Mouse (Mus musculus): ENCODE measurements around the gene Stard10.
A peak's percentile ranks its signal among the peaks of the same experiment; 100 is the strongest.

- peak; percentile 57; the same call in 1 of the 2 replicates for TF ChIP-seq CTCF (IDR thresholded peaks at IDR 0.05; ENCODE audit: extremely low read depth, insufficient read depth, low read length)
- no peak for TF ChIP-seq POLR2A (IDR thresholded peaks at IDR 0.05; ENCODE audit: extremely low read depth, insufficient read depth, low read length)
These were observed 45.3 kb upstream of the Stard10 start for GRCm38 (mm10) chr7:101271602-101272001.

All from cortical plate, adult 2 months (tissue).